Mouse (Mus musculus) small intestine, adult 2 months (tissue): ENCODE results near the gene Odf2. TPM values are rescaled to one million over a fixed set of nuclear protein-coding genes. Genes with fewer than 3 reads are reported as not detected.

Source experiments
- H3K27ac ChIP-seq: fragments of 200-500 bp; 2 replicates; pipeline ENCODE4 v1.5.1; 2012; ENCODE audit warnings: low read depth, low read length, control low read depth, inconsistent platforms; ENCODE audit not compliant: insufficient read depth
- H3K27me3 ChIP-seq: fragments of 200-500 bp; 2 replicates; pipeline ENCODE4 v1.6.1; 2012; ENCODE audit warnings: mild to moderate bottlenecking, moderate library complexity, low read length, inconsistent platforms; ENCODE audit not compliant: control insufficient read depth, insufficient read depth
- H3K36me3 ChIP-seq: fragments of 200-500 bp; 2 replicates; pipeline ENCODE4 v1.6.1; 2012; ENCODE audit warnings: mild to moderate bottlenecking, low read length, control low read depth, inconsistent platforms; ENCODE audit not compliant: control insufficient read depth, insufficient read depth
- H3K4me1 ChIP-seq: fragments of 200-500 bp; 2 replicates; pipeline ENCODE4 v1.6.1; 2012; ENCODE audit warnings: low read length, inconsistent platforms, mixed read lengths; ENCODE audit not compliant: control insufficient read depth, insufficient read depth, insufficient read length
- H3K4me3 ChIP-seq: fragments of 200-500 bp; 2 replicates; pipeline ENCODE4 v1.5.1; 2012; ENCODE audit warnings: low read depth, mild to moderate bottlenecking, control low read depth, inconsistent platforms, low read length, moderate library complexity
- CTCF ChIP-seq: fragments of 200-500 bp; IDR thresholded peaks from 2 replicates; pipeline ENCODE4 v1.5.1; 2012; ENCODE audit warnings: low read depth, mild to moderate bottlenecking, control low read depth, inconsistent platforms, low read length, moderate library complexity, mixed read lengths; ENCODE audit not compliant: insufficient replicate concordance, insufficient read length; ENCODE audit errors: extremely low read depth
- POLR2A ChIP-seq: fragments of 200-500 bp; IDR thresholded peaks from 2 replicates; pipeline ENCODE4 v1.6.1; 2012; ENCODE audit warnings: low read depth, mild to moderate bottlenecking, control low read depth, inconsistent platforms, low read length, moderate library complexity
- WGBS: fragments of 180-500 bp; shearing (Covaris S2); methylation state at CpG from one replicate; pipeline ENCODE4 v1.1.7; 2018; 5-methylcytosine and 5-hydroxymethylcytosine counted together
- polyA plus RNA-seq: library from polyadenylated mRNA; depleted of rRNA; stranded (reverse); fragments of >200 nt; gene quantifications from 2 replicates; pipeline ENCODE4 v1.2.3, GENCODE M21; 2012

Odf2 gene
- polyA plus RNA-seq, 1 experiment = 14.0 TPM

DNA sequence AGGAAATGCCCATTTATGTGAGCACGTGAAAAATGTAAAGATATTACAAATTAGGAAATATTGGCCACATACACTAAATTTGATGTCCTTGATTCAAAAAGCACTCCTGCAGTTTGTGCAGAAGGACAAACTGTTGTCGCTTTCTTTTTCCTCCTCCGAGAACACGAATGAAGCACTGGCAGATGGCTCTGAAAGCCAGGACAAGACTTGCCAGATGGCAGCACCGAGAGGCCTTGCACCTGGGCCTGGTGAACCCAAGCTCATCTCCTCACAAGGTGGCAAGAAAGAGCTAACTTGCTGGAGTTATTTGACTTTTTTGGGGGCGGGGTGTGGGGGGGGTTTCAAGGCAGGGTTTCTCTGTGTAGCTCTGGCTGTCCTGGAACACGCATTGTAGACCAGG is 51.8 kb downstream of the Odf2 start:
- 94% methylated on average over 7 of the region's 7 CpGs for WGBS
- peaks cover 34% of the 10 kb centered on the region for H3K36me3 ChIP-seq
- H3K4me1 ChIP-seq = peaks cover 3% of the 10 kb centered on the region; the same call in 1 of the 2 replicates
- no peaks in the 10 kb centered on the region for H3K27me3 ChIP-seq
- H3K4me3 ChIP-seq = no peak overlapping the region
- H3K27ac ChIP-seq = no peak overlapping the region
- TF ChIP-seq CTCF = no peak
- no peak for TF ChIP-seq POLR2A

DNA sequence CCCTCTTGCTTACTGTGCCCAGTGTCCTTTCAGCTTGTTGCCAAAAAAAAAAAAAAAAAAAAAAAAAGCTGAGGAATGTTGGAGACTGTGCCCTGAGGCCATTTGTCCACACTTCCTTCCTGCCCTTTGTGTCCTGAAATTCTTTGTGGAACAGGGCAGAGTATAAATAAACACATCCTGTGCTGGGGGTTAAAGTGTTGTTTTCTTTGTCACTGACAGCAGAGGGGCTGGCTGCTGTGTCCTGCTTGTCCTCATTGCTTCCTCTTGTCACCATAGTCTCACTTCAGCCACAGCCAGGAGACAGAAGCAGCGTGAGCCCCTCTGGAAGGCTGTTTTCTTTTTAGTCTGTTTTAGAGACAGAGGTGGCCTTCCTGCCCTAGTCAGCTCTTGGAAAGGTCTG is 55.7 kb downstream of the Odf2 start:
- Histone ChIP-seq H3K27ac (peak overlapping the region; percentile 49), H3K36me3 (peaks cover 44% of the 10 kb centered on the region), H3K4me1 (no peaks in the 10 kb centered on the region), H3K27me3 (no peaks in the 10 kb centered on the region), H3K4me3 (no peak overlapping the region)
- TF ChIP-seq POLR2A = no peak
- no peak for TF ChIP-seq CTCF
- 68% methylated on average over 1 of the region's 1 CpGs for WGBS

DNA sequence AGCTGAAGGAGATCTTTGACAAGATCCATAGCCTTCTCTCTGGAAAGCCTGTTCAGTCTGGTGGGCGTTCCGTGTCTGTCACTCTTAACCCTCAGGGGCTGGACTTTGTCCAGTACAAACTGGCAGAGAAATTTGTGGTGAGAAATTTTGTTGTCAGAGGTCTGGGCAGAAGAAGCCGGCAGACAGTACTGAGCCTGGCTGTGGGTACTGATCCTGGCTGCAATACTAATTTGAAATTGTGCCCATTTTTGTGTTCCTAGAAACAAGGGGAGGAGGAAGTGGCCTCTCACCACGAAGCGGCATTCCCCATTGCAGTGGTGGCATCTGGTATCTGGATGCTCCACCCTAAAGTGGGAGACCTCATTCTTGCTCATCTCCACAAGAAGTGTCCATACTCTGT is 59.9 kb downstream of the Odf2 start:
- H3K36me3 ChIP-seq = peaks cover 47% of the 10 kb centered on the region
- H3K27me3 ChIP-seq = no peaks in the 10 kb centered on the region
- TF ChIP-seq CTCF (no peak), POLR2A (no peak)
- 91% methylated on average over 5 of the region's 5 CpGs for WGBS
- no peak overlapping the region for H3K27ac ChIP-seq
- H3K4me3 ChIP-seq = no peak overlapping the region
- H3K4me1 ChIP-seq = no peaks in the 10 kb centered on the region

DNA sequence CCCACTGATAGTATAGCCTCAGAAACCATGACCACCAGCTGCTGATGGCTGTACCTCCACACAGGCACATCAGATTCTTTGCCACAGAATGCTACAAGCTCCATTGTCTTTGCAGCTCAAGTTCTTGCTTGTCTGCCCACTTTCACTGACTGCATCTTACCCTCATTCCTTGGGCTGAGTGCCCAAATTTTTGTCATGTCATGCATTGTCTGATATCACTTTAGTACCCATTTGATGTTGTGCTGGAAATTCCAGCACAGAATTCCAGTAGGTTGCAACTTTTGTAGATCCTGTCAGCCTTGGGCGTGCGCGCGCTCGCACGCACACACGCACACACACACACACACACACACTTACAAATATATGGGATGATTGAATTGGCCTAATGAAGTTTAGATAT is 72.2 kb downstream of the Odf2 start:
- peaks cover 3% of the 10 kb centered on the region; the same call in 1 of the 2 replicates for H3K4me1 ChIP-seq
- H3K4me3 ChIP-seq = no peak overlapping the region
- no peak for TF ChIP-seq POLR2A
- TF ChIP-seq CTCF = no peak
- no peak overlapping the region for H3K27ac ChIP-seq
- 98% methylated on average over 7 of the region's 7 CpGs for WGBS
- no peaks in the 10 kb centered on the region for H3K27me3 ChIP-seq
- H3K36me3 ChIP-seq = peaks cover 20% of the 10 kb centered on the region

DNA sequence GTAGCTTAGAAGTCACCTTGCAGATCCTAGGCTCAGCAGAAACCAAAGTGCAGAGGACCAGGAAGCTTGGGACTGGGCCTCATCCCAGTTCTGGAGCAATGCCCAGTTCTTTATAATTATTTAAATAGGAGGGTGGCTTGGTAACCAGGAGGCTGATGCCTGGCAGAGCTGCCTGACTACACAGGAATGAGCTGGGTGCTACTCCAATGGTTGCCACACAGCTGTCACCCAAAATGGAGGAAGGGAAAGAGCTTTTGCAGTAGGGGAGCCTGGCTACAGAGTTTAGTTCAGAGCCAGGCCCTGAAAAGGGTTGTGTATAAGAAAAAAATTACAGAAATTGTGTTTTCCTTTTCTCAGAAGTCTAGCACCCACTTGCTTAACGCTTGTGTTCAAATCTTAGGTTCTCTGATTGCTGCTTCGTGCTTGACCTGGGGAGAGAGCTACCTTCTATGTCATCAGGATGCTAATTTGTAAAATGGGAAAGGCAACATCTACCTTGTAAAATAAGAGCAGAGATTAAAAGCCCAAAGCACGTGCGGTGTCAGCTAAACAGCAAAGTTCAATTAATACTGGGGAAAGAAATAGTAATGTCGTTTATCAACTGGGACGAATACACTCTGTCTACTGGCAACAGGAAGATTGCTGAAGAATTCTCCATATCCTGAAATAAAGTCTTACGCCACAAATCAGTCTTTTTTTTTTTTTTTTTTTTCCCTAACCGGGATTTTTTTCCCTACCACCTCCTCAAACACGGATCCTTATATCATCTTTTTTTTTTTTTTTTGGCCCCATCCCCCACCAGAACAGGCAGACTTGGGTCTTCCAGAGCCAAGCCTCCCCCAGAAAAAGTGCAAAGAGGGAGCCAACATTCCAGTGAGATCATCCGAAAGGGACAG is 75.6 kb downstream of the Odf2 start:
- peaks cover 5% of the 10 kb centered on the region for H3K36me3 ChIP-seq
- WGBS = 5% methylated on average over 10 of the region's 10 CpGs
- peak overlapping the region; percentile 98 for H3K4me3 ChIP-seq
- TF ChIP-seq CTCF = no peak
- no peak; the same call in 1 of the 2 replicates for TF ChIP-seq POLR2A
- peak overlapping the region; percentile 87 for H3K27ac ChIP-seq
- no peaks in the 10 kb centered on the region for H3K27me3 ChIP-seq
- peaks cover 7% of the 10 kb centered on the region for H3K4me1 ChIP-seq

DNA sequence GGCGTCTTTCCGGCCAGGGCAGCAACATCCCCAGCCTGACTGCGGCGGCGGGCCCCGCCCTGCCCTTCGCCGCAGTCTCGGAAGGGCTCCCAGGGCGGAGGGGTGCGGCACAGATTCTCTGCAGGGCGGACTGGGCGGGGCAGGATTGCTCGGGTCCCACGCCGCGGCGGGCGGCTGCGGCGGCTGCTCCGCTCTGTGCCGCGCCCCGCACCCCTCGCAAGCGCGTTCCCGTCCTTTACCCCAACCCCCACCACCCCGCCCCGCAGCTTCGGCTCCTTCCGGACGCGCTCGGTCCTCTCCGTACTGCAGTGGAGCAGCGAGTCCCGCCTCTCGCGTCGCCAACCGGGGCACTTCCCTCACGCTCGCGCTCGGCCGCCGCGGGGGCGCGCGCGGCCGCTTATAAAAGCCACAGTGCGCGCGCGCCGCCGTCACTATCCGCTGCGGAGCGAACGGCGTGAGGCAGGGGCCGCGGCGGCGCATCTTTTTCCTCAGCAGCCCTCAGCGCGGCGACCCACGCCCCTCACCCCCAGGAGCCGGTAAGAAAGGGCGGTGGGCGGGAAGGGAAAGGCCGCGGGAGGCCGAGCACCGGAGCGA is 76.3 kb downstream of the Odf2 start, which contains the start of gene Sptan1:
TSS of gene Sptan1 (plus strand) at position 311 of the 594 bp plus-strand sequence.
- Histone ChIP-seq H3K27ac (peak within 1 kb of the TSS; percentile 87), H3K36me3 (peaks cover 8% of the 10 kb centered on the region), H3K4me1 (peaks cover 7% of the 10 kb centered on the region), H3K4me3 (peak within 1 kb of the TSS; percentile 98), H3K27me3 (no peaks in the 10 kb centered on the region)
- no peak for TF ChIP-seq CTCF
- peak; percentile 99 for TF ChIP-seq POLR2A
- under 1% methylated on average over 82 of the region's 82 CpGs for whole genome bisulfite sequencing

DNA sequence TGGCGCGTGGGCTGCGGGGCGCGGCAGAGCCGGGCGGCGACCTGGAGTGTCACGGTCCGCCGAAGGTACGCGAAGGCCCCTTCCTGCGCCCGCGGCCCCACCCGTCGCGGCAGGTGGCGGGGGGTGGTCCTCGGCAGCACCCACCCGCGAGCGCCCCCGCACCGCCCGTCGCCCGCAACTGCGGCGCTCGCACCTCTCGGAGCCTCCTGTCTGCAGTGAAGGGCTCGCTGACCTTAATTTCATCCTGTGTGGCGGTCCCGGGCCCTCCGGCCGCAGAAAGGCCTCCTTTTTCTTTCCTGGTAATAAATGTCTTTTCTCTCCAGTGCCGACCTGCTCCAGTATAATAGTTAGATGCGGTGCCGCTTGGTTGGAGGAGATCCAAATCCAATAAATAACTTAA is 76.9 kb downstream of the Odf2 start:
- peak overlapping the region; percentile 87 for H3K27ac ChIP-seq

More for the DNA sequence above, 76.9 kb downstream of the Odf2 start:
- H3K4me3 ChIP-seq = peak overlapping the region; percentile 98
- 2% methylated on average over 28 of the region's 41 CpGs for WGBS
- TF ChIP-seq POLR2A (no peak), CTCF (no peak)
- peaks cover 10% of the 10 kb centered on the region for H3K36me3 ChIP-seq
- H3K27me3 ChIP-seq = no peaks in the 10 kb centered on the region
- H3K4me1 ChIP-seq = peaks cover 7% of the 10 kb centered on the region
